Mouse (Mus musculus) liver, adult 2 months (tissue): ENCODE results near the gene Ints14.

Experiments used
- CTCF ChIP-seq: fragments of 200-500 bp; IDR thresholded peaks from 2 replicates; pipeline ENCODE4 v1.5.1; 2011; ENCODE audit warnings: low read depth, low read length, control low read depth
- POLR2A ChIP-seq: fragments of 200-500 bp; IDR thresholded peaks from 2 replicates; pipeline ENCODE4 v1.6.1; 2011; ENCODE audit warnings: low read length, control low read depth; ENCODE audit not compliant: insufficient read depth; ENCODE audit errors: extremely low read depth

DNA sequence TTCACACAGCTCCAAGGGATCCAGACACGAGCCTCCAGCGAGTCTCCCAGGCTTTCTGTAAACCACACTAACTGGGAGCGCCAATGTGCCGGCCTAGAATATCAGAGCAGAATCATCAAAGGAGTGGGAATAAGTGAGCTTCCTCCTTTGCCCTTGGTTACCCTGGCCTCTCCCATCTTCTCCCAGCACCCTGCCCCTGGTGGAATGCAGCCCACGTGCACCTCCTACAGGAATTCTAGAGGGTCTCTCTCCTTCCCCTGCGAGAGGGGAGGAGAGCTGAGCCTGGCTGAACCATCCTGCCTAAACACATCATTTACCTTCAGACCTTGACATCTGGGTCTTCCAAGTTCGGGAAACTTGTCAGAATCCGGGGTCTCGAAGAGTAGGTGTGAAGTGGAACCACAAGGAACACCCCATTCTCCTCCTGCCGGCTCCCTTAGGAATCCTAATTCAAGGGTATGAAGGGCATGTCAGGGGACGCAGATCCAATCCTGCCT is 9.5 kb upstream of the Ints14 start, which contains the start of gene Slc24a1:
- no peak for TF ChIP-seq CTCF
- TF ChIP-seq POLR2A: no peak
